Mouse (Mus musculus) thymus, adult 18-20 months (tissue): Measurements from ENCODE around the gene Map3k1.

Source experiments
- DNase-seq, 2 experiments: peaks; one replicate each; pipeline ENCODE4 v3.0.0; 2022; ENCODE audit warnings: mixed read lengths in 2 of 2

Gene Map3k1

GRCm38 (mm10) chr13:111808637-111809465 is at the start of gene Map3k1:
Gene Map3k1, minus strand, starts transcription at chr13:111808993.
- peak; percentile 59 for DNase-seq

GRCm38 (mm10) chr13:111856786-111857455 is 48.1 kb upstream of the Map3k1 start:
- no peak for DNase-seq

GRCm38 (mm10) chr13:111856232-111856631 is 47.4 kb upstream of the Map3k1 start:
- no peak for DNase-seq

GRCm38 (mm10) chr13:111852451-111853224 is 43.8 kb upstream of the Map3k1 start:
- no peak for DNase-seq

- DNase-seq: no peak
Measured at GRCm38 (mm10) chr13:111850046-111850837, 41.4 kb upstream of the Map3k1 start.

- DNase-seq: no peak
Measured at GRCm38 (mm10) chr13:111845471-111845870, 36.7 kb upstream of the Map3k1 start.

- no peak for DNase-seq
Measured at GRCm38 (mm10) chr13:111844313-111844712, 35.5 kb upstream of the Map3k1 start.

GRCm38 (mm10) chr13:111835787-111836186 is 27.0 kb upstream of the Map3k1 start:
- no peak for DNase-seq

- no peak for DNase-seq
Measured at GRCm38 (mm10) chr13:111834613-111835012, 25.8 kb upstream of the Map3k1 start.

- DNase-seq: no peak
Measured at GRCm38 (mm10) chr13:111829473-111829872, 20.7 kb upstream of the Map3k1 start.

- no peak for DNase-seq
Measured at GRCm38 (mm10) chr13:111827481-111827880, 18.7 kb upstream of the Map3k1 start.

GRCm38 (mm10) chr13:111824178-111824577 is 15.4 kb upstream of the Map3k1 start:
- DNase-seq: no peak

GRCm38 (mm10) chr13:111821727-111822375 is 13.1 kb upstream of the Map3k1 start:
- no peak for DNase-seq

- no peak for DNase-seq
Measured at GRCm38 (mm10) chr13:111819618-111820385, 11.0 kb upstream of the Map3k1 start.

- no peak for DNase-seq
Measured at GRCm38 (mm10) chr13:111819106-111819505, 10.3 kb upstream of the Map3k1 start.

GRCm38 (mm10) chr13:111818216-111818903 is 9.6 kb upstream of the Map3k1 start:
- DNase-seq: no peak

GRCm38 (mm10) chr13:111817773-111818172 is 9.0 kb upstream of the Map3k1 start:
- no peak for DNase-seq

GRCm38 (mm10) chr13:111816431-111816830 is 7.6 kb upstream of the Map3k1 start:
- DNase-seq: no peak

- no peak for DNase-seq
Measured at GRCm38 (mm10) chr13:111815486-111815885, 6.7 kb upstream of the Map3k1 start.

- no peak for DNase-seq
Measured at GRCm38 (mm10) chr13:111815017-111815416, 6.2 kb upstream of the Map3k1 start.

GRCm38 (mm10) chr13:111812647-111813046 is 3.9 kb upstream of the Map3k1 start:
- DNase-seq: no peak
